Mouse (Mus musculus) thymus, postnatal 0 days (tissue): ENCODE measurements at regions not wholly inside any gene's neighbourhood (a gene's known extent, or its start where the extent isn't known, plus 50 kb on each side); places are given as distances from the start of the nearest gene placed in this dataset.
A peak's percentile ranks its signal among the peaks of the same experiment; 100 is the strongest.

Experiments used
- DNase-seq: peaks from one replicate; pipeline ENCODE4 v3.0.0-alpha.2; 2015; ENCODE audit warnings: low spot score

DNA sequence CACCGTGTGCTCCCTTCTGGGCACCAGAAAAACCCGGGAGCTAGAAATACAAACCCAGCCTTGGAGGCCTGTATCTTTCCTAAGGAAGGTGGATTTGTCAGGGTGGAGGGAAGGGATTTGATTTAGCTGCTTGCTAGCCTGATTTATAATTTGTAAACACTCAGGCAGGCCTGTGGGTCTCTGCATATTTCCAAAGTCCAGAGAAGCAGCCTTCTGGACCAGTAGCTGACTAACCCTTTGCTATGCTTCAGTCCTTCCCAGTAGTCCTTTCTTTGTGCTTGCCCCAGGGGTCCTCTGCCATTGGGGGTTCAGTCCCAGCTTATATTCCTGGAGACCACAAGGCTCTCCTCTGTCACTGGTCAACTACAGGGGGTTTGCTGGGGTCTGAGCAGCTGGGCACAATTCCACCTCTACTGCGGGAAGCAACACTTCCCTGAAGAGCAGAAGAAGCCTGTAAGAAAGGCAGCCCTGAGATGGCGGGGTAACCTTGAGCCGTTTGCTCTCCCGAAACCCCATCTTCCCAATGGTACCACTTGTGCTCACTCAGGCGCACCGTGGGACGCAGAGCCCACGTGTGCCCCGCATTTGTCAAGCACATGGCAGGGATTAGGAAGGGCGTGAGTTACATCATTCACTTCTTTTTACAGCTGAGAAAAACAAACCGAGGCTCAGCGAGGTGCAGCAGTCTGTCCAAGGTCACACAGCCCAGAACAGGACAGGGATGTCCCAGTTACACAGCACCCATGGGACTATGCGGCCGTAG is 85.7 kb downstream of the 1700001O22Rik start:
- no peak for DNase-seq

DNA sequence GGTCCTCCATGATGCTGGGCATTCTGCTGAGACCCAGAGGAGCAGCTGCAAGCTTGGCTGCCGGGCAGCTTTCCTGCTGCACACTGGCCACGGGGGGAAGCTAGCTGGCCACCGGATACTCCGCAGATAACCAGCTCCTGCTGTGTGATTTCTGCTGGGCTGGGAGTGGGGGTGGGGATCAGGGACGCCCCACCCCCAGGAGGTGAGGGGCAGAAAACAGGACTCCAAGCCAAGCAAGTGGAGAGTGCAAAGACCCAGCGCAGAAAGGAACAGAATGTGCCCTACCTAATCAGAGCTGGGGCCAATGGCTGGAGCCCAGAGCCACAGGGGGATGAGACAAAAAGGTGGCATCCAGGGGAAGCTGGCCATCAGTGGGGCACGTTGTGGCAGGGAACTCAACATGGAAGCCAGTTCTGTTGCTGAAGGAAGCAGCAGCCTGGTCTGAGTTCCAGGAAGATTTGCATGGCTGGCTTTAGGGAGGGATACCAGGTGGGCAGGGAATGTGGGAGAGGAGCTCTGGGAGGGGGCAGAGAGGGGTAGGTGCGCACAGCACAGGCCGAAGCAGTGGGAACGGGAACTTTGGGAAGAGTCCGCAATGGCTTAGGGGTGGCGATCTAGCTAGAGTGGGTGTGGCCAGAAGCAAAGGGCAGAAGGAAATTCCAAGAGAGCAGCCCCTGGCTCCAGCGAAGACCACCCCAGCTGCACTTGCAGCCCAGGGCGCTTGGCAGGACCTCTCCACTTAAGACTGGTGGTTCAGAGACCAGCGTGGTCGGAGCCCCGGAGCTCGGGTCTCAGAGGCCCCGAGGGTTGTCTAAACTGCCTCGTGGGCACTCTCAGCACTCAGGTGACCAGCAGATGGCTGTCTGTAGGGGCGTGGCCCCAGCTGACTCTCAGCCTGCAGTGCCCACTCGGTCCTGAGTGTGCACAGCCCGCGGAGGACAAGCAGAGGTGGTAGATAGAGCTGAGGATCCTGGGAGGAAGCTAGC is 86.6 kb downstream of the 1700001O22Rik start:
- DNase-seq, result no peak

DNA sequence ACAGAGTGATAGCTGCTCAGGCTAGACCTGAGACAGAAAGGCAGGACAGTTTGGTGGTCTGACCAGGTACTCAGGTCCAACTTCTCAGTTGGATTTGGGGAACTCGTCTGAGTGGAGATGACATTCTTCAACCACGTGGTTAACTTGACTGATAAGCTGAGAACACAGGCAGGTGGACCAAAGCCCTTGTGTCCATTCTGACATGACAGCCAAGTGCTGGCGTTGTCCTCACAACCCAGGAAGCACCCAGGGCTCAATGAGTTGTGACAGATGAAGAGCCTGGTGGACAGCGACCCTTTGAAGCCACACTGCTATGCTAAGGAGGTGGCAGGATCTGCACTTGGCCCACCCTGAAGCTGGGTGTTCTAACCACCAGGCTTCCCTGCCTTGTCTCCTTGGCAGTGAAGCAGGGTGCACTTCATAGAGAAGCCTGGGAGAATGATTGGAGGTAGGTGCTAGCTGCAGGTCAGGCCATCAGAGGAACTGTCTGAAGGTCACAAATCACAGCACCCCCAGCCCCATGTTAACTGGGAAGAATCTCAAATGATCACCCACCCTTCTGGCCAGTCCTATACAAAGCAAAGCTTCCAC is 87.6 kb downstream of the 1700001O22Rik start:
- DNase-seq, result no peak

DNA sequence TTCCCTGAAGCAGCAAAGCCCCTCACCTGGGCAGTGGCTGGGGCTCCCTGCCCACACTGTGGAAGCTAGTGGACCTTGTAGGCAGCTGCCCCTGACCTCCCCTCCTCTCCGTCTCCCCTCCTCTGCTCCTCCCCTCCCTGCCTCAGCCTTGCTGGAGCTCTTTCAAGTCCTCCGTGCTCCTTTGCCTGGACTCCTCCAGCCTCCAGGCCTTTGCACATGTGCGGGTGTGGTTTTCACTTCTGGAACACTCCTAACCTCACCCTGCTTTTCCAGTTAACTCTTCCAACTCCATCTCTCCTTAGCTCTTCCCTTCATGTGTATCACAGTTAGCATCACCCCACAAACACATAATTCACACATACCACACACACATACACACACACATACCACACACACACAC is 89.9 kb downstream of the 1700001O22Rik start:
- no peak for DNase-seq

DNA sequence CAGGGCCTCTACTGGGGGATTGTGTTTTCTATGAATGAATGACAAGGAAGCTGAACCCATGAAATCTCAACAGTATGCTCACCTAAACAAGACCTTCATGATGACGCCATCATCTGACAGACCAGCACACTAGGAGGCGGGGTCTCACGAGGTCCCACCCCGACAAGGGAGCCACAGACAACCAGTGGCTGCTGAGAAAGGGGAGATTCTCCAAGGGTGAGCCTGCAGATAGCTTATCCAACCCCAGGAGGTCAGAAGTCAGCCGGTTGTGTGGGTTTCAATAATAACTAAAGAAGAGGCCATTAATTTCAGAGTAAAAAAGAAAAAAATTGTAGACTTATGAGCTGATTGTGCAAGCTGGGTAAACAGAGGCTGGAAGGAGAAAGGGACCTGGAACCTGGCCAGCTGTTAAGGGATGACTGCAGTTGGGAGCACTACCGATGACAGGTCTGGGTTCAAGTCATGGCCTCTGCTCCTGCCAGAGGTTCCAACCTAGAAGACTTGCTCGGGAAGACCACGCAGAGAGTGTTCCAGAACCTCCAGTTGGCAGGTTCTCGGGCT is 90.5 kb downstream of the 1700001O22Rik start:
- no peak for DNase-seq

DNA sequence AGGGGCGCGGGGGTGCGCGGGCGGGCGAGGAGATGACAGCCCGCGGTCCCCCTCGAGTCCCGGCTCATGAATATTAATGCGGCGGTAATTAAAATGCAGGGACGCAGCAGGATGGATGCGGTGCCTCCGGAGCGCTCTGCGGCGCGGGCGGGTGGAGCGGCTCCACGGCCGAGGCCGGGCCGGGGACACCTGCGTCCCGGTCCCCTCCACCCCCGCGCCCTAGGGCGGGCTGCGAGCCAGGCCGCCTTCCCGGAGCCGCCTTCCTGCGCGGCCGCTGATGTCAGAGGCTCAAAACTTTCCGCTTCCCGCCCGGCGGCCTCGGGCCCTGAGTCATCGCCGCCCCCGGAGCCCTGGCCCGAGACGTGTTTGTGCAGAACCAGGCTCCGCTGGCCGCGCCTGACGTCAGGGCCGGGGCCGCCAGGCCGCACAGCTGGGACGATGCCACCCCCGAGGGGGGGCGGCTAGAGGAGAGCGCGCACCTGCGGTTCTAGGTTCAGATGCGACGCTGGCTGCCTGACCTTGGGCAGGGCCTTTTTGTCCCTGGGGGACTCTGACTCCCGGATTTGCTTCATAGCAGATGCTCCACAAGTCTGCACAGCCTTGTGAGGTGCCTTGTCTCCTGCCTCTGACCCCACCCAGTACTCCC is 91.5 kb downstream of the 1700001O22Rik start:
- DNase-seq, result peak; percentile 70

DNA sequence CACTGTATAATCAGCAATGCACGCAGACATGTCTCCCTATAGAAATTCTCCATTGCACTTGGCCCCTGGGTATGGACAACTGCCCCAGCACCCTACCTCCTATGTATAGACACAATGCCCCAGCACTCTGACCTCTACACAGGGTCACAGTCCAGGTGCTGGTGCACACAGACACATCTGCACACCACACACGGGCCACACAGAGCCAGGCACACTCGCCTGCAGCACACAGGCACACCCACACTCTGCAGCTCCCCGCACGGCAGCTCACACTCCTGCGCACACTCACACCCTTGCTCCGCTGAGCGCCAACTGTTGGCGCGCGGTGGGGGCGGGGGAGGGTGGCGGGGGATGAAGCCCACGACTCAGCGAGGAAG is 92.0 kb downstream of the 1700001O22Rik start:
- DNase-seq, result peak; percentile 44

DNA sequence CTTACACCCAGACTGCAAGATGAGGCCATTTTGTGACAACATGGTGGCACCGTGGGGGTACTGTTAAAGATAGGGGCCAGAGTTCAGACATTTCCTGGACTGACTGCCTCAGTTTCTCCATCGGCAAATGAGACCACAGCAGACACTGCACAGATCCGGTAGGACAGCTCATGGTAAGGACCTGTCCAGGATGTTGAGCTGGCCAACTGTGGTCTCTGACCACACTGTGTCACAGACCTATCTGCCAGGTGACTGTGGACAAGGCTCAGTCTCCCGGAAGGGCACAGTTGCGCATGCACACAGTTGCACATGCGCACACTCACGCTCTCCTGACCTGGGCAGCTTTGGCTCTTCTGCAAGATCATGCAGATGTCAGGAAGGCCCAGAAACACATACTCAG is 92.6 kb downstream of the 1700001O22Rik start:
- no peak for DNase-seq

DNA sequence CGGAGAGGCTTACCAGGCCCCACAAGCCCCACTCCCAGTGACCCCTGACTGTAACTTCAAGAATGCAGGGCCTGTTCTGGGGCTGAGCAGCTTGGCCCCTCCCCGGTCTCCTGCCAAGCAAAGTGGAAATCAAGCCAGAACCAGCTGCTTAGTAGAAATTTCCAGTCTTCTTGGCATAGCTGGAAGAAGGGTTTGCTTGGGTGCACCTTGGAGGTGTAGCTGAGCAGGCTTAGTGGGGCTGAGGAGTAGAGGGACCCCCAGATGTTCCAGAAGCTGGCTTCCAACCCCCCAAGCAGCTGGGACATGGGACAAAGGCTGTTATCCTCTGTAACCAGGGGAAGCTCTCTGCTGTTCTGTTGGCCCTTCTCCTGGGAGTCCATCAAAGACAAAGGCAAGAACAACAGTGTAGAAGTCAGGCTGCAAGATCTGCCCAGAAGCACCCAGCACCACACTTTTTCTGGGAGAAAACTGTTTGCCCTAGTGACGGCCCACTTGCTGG is 94.0 kb downstream of the 1700001O22Rik start:
- DNase-seq, result no peak

DNA sequence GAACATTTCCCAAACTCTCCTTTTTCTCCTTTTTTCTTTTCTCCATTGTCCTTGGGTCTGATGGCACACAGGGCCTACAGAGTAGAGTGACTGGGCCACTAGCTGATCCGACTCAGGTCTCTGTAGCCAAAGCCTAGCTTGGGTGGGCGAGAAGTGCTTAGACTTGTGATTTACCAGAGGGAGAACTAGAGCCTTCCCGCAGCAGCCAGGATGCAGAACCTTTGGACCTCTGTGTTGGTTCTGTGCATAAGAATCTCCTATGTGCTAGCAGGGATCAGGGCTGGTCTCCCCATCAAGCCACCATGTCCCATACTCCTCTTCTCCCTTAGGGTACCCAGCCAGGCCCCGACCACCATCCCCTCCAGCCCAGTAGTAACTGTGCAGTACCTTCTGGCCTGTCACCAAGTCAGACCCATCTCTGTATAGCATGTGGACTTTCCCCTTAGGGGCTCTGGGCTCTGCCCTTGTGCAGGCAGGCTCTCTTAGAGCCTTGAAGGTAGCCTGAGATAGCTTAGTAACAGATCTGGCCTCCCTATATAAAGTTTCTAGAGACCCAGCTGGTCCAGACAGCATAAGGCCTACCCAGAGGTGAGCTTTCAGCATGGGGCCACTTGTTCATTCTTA is 94.6 kb downstream of the 1700001O22Rik start:
- DNase-seq, result no peak

DNA sequence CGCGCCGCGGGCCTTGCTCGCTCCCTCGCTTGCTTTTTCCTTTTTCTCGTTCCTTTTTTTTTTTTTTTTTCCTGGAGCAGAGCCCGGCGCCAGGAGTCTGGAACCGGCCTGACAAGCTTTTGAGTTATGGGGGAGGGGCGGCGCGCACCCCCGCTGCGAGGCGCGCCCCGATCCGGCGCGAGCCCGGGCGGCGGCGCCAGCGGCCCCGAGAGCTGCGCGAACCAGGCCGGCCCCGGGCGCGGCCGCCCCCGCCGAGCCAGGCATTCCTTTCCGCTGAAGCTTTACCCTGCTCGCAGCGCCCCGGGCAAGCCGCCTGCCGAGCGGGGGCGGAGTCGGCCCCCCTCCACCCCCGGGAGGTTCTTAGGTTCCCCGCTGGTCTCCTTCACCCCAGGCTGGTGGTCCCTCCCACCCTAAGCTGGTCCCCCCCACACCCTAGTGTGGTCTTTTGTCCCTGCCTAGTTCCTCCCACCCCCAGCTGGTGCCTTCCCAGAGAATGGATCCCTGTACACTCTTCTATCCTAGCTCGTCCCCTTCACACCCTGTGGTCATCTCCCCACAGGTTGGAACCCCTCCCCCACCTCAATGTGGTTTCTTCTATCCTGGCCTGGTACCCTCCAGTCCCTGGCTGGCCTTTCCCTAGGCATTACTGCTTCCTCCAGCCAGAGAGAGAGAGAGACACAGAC is 95.3 kb downstream of the 1700001O22Rik start:
- peak; percentile 46 for DNase-seq

DNA sequence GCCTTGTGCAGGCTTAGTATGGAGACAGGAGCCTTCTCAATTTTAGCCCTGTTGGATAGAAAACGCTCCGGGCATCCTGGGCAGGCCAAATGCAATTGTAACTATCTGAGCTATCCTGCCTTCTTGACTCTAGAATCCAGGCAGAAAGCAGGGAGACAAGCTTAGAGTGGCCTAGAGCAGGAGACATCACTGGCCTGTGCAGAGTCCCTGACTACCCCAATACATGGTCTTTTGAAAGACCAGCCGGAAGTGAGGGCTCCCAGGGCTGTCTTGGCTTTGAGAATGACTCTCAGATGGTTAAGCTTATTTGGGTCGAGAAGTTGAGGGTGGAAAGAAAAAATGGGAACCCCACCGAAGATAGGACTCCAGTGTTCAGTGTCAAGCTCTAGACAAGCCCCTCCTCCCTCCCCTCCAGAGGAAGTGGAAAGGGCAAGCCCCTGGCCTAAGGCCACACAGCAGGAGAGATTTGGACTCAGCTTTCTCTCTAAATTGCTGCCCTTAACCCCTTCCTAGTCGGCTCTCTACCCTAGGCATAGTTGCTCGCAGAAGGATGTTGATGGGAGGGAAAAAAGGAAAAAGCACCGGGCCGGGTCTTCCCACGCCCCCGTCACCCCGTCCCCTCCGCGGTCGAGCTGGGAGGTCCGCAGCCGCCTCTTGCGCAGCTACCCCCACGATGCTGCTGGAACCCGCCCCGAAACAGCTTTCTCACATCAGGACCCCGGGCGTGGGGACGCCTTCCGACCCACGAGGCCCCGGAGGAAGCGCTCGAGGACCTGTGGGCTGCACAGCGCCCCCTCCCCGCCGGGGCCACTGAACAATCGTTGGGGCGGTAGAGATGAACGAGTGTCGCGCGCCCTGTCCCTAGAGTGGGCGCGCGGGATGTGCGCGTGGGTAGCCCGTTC is 96.1 kb downstream of the 1700001O22Rik start:
- peak; percentile 78 for DNase-seq

DNA sequence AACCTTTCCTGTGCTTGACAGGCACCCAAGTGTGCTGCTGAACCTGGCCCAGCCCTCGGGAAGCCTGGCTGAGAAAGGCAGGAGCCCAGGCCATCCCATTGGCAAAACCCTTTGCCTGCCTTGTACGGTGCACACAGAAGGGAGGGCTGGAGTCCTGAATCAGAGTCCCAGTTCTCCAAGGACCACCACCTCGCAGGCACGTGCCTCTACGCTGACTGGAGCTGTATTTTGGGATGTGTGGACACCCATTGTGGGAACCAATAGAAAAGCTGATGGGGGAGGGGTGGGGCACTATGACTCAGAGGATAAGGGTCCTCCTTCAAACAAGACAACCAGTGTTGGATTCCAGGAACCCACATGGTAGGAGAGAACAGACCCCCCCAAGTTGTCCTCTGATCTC is 97.4 kb downstream of the 1700001O22Rik start:
- DNase-seq, result no peak

DNA sequence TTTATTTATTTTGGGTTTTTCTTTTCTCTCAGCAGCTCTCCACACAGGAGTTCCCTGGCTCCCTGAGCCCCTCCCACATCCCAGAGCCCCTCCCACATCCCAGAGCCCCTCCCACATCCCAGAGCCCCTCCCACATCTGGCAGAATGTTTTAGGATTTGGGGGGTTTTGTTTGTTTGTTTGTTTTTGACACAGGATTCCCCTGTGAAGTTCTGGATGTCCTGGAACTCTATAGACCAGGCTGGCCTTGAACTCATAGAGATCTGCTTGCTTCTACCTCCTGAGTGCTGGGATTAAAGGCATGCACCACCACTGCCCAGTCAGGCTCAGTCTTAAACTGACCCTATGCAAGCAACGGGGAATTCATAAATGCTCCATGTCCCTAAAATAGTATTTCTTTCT is 100.2 kb downstream of the 1700001O22Rik start:
- no peak for DNase-seq

DNA sequence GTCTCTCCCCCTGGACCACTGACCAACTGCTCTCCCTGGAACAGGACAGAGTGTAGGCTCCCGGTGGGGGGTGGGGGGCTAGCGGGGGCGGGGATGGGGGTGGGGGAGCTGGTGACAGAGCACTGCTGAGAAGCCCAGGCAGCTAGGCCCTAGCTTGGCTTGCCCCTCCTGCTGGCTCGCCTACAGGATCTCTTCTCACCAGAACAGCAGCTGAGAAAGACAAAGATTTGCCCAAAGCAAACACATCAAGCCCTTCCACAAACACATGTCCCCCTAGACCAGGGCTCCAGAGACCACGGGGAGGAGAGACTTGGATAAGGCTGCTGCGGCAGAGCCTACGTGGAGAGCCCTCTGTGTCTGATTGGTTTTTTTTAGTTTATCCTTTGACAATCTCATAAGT is 100.8 kb downstream of the 1700001O22Rik start:
- DNase-seq, result no peak

DNA sequence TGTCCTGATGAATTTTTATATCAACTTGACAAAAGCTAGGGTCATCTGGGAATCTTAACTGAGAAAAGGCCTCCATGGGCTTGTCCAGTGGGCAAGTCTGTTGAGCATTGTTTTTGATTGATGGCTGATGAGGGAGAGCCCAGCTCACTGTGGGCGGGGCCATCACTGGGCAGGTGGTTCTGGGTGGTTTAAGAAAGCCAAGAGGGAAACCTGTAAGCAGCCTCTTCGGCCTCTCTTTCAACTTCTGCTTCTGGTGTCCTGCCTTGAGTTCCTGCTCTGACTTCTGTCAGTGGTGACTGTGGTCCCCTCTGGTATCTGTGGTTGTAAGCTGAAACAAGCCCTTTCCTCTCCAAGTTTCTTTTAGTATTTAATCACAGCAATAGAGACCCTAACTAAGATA is 102.6 kb downstream of the 1700001O22Rik start:
- DNase-seq, result no peak

DNA sequence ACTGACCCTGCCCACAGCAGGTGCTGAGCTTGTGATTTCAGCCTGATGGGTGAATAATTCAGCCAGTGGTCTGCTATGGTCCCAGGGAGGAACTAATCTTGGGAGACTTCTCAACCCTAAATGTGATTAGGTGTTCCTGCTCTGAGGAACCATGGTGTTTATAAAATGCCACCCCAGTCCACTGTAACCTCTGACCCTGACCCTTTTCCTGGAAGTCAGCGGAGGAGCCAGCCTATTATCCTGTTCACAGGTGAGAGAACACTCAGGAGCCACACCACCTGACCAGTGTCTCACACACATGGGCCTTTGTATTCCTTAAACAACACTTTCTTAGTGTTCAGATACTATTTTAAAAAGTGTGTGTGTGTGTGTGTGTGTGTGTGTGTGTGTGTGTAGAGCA is 103.0 kb downstream of the 1700001O22Rik start:
- no peak for DNase-seq

DNA sequence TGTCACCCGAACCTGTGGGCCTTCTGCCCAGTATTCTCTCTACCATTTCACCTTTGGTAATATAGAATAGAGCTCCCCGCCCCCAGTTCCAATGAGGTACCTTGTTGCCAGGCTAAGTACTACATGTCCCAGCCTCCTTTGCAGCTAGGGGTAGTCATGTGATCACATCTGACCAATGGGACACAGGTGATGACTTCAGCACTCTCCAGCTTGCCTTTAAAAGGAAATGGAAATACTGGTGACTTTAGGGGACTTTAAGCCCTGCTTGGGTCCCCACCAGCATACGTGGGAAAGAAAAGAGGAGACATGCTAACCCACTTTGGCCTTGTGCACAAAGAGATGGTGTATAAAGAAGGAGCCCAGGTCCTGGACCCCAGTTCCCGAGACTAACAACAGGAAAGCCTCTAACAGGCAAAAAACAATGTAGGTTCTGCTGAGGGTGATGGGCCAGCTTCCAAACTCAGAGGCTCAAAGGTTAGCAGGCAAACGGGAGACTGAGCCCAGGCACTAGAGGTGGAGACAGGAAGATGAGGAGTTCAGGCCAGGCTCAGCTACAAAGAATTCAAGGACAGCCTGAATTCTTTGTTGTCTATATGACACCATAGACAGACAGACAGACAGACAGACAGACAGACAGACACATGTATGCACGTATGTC is 103.5 kb downstream of the 1700001O22Rik start:
- peak; percentile 87 for DNase-seq
